Mouse (Mus musculus): ENCODE data around the gene Tmc8. TPM values are rescaled to one million over a fixed set of nuclear protein-coding genes. Genes with fewer than 3 reads are reported as not detected.
"Not testable (repeated sequence)": the region's sequence is repeated elsewhere in the genome, so short reads cannot be mapped to it uniquely, and the experiment has no call there.

The Tmc8 gene
- polyA plus RNA-seq, 1 experiment from 2014 or later, result 4.0 TPM

- Histone ChIP-seq H3K36me3 (peaks cover 26% of the 10 kb centered on the region), H3K27me3 (replicated peaks) (no peaks in the 10 kb centered on the region), H3K4me1 (replicated peaks) (peaks cover 83% of the 10 kb centered on the region), H3K9me3 (replicated peaks) (no peaks in the 10 kb centered on the region), H3K9ac (peak overlapping the region; percentile 89), H3K4me3 (peak overlapping the region; percentile 69), H3K27ac (ENCODE audit: poor library complexity, severe bottlenecking) (peak overlapping the region; percentile 94), H3K4me2 (peak overlapping the region; percentile 92)
- WGBS, result 14% methylated on average over 5 of the region's 5 CpGs
- ATAC-seq (ENCODE audit: insufficient number of reproducible peaks, low FRiP score), result no peak
Measured at GRCm38 (mm10) chr11:117826164-117826563, 44.3 kb downstream of the Tmc8 start.

DNA sequence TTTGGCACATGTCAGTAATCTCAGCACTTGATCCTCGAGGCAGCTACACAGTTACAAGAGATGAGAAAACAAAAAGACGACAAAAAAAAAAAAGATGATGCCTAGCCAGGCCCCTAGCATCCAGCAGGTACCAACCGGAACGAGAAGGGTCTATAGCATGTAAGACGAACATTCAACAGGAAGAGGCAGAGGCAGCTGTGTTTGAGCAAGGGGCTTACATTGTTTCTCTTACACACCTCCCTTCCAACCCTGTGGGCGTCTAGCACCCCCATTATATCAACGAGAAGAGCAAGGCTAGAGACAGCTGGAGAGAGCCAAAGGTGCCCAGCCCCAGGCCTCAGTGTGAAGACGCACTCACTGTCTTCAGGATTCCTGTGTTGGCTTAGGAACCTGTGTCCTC, 45.0 kb downstream of the Tmc8 start:
- no peak overlapping the region; the same call in 1 of the 2 replicates for H3K4me3 ChIP-seq
- peaks cover 84% of the 10 kb centered on the region for H3K4me1 ChIP-seq (replicated peaks)

GRCm38 (mm10) chr11:117827386-117827785, 45.5 kb downstream of the Tmc8 start:
- Histone ChIP-seq H3K27ac (ENCODE audit: poor library complexity, severe bottlenecking) (peak overlapping the region; percentile 97), H3K4me2 (peak overlapping the region; percentile 92), H3K9ac (peak overlapping the region; percentile 61), H3K4me1 (replicated peaks) (peaks cover 87% of the 10 kb centered on the region), H3K4me3 (peak overlapping the region; percentile 7; the same call in 1 of the 2 replicates), H3K36me3 (peaks cover 14% of the 10 kb centered on the region), H3K9me3 (replicated peaks) (no peaks in the 10 kb centered on the region), H3K27me3 (replicated peaks) (no peaks in the 10 kb centered on the region)
- WGBS, result 49% methylated on average over 3 of the region's 3 CpGs
- no peak for ATAC-seq (ENCODE audit: insufficient number of reproducible peaks, low FRiP score)

More for the DNA sequence above, 45.0 kb downstream of the Tmc8 start:
- Histone ChIP-seq H3K27ac (ENCODE audit: poor library complexity, severe bottlenecking) (peak overlapping the region; percentile 94; the same call in 1 of the 2 replicates), H3K27me3 (replicated peaks) (no peaks in the 10 kb centered on the region), H3K4me2 (peak overlapping the region; percentile 92), H3K36me3 (peaks cover 18% of the 10 kb centered on the region), H3K9ac (peak overlapping the region; percentile 61; the same call in 1 of the 2 replicates), H3K9me3 (replicated peaks) (no peaks in the 10 kb centered on the region)
- no peak for ATAC-seq (ENCODE audit: insufficient number of reproducible peaks, low FRiP score)
- 64% methylated on average over 8 of the region's 8 CpGs for WGBS

DNA sequence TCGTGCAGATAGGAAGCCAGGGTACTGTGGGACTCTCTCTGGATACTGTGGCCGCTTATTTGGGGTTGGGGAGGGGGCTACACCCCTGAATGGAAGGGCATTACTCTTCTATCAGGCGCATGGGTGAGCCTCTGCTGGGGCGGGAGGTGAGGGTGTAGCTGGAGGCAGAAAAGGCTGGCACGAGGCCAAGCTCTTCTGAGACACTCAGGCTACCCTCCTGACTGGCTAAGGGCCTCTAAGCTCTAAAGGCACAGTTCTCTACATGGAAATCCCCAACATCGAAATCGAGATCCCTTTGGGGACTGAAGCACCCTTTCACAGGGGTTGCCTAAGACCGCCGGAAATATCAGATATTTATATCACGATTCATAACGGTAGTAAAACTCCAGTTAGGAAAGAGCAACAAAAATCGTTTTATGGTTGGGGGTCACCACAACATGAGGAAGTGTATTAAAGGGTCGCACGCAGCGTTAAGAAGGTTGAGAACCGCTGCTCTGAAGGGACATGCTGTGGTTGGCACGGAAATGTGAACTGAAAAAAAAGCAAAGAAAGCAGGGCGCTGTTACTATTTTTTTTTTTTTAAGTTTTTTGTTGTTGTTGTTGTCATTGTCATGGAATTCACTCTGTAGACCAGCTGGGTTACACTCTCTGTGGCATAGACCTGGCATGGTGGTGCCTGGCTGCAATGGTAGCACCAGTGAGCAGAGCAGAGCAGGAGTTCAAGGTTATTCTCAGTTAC, 46.4 kb downstream of the Tmc8 start:
- H3K27me3 ChIP-seq (replicated peaks), result no peaks in the 10 kb centered on the region
- 0 out of 2 replicates have a peak overlapping the region, but pooled peaks have one; percentile 7 for H3K4me3 ChIP-seq
- peak overlapping the region; percentile 61 for H3K9ac ChIP-seq
- peaks cover 81% of the 10 kb centered on the region for H3K4me1 ChIP-seq (replicated peaks)
- peaks cover 10% of the 10 kb centered on the region for H3K36me3 ChIP-seq
- peak overlapping the region; percentile 92 for H3K4me2 ChIP-seq
- H3K9me3 ChIP-seq (replicated peaks), result no peaks in the 10 kb centered on the region
- peak overlapping the region; percentile 97 for H3K27ac ChIP-seq (ENCODE audit: poor library complexity, severe bottlenecking)
- ATAC-seq (ENCODE audit: insufficient number of reproducible peaks, low FRiP score), result no peak
- WGBS, result 52% methylated on average over 18 of the region's 18 CpGs

DNA sequence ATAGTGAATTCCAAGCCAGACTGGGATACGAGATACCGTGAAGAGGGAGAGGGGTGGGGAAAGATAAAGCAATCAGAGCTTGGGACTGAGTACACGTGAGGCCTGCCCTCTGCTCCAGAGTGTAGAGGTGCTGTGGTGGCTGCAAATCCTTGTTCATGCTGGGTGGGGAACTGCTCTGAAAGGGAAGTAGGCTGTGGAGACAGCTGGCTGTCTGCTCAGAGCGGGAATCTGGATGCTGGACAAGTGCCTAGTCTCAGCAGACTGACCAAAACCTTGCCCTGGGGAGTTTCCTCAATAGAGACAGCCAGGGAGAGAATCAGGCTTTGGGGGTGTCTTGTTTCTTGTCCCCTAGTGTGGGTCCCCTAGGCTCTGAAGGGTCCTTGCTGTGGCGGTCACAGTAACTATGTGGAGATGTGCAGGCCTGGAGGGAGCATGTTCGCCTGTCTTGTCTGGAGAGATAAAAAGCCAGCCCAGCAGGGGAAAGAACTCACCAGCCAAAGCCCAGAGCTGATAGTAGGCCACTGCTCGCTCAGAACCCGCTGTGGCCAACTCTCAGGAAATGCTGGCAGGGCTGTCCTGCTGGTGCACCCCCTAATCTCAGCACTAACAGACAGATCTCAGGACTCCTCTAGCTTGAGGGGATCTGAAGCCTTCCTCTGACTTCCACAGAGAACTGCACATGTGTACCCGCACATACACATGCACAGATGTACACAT, 47.2 kb downstream of the Tmc8 start:
- no peak for ATAC-seq (ENCODE audit: insufficient number of reproducible peaks, low FRiP score)
- Histone ChIP-seq H3K36me3 (peaks cover 4% of the 10 kb centered on the region; the same call in 1 of the 2 replicates), H3K4me2 (peak overlapping the region; percentile 92; the same call in 1 of the 2 replicates), H3K27me3 (replicated peaks) (no peaks in the 10 kb centered on the region), H3K4me1 (replicated peaks) (peaks cover 73% of the 10 kb centered on the region), H3K9me3 (replicated peaks) (no peaks in the 10 kb centered on the region), H3K4me3 (no peak overlapping the region), H3K27ac (ENCODE audit: poor library complexity, severe bottlenecking) (peak overlapping the region; percentile 97), H3K9ac (peak overlapping the region; percentile 21; the same call in 1 of the 2 replicates)
- 9% methylated on average over 9 of the region's 9 CpGs for WGBS

DNA sequence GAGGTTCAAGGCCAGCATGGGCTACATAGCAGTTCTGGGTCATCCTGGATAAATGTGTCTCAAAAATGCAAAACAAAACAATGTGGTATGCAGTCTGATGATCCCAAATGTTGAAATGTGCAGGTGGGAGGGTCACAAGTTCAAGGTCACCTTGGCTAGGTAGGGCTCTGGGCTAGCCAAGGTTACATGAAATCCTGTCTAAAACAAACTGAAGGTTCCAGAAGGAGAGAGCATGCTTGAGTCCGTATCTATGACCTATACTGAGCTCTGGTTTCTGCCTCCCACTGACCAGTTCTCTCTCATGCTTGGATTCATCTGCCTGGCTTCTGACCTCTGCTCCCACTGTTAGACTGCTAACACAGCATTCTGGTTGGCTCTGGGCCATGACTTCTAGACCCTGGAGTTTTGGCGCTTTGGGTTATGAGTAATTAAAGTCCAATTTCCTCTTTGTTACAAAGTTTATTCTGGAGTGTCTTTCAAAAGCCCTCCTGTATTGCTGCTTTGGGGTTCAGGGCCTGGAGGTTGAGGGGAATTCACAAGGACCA, 47.9 kb downstream of the Tmc8 start:
- H3K9ac ChIP-seq, result peak overlapping the region; percentile 33; the same call in 1 of the 2 replicates
- no peak overlapping the region for H3K4me3 ChIP-seq
- H3K4me1 ChIP-seq (replicated peaks), result peaks cover 68% of the 10 kb centered on the region
- peak overlapping the region; percentile 97 for H3K27ac ChIP-seq (ENCODE audit: poor library complexity, severe bottlenecking)
- peaks cover 4% of the 10 kb centered on the region; the same call in 1 of the 2 replicates for H3K36me3 ChIP-seq
- H3K9me3 ChIP-seq (replicated peaks), result no peaks in the 10 kb centered on the region
- ATAC-seq (ENCODE audit: insufficient number of reproducible peaks, low FRiP score), result no peak
- 57% methylated on average over 2 of the region's 2 CpGs for WGBS
- H3K4me2 ChIP-seq, result no peak overlapping the region
- H3K27me3 ChIP-seq (replicated peaks), result no peaks in the 10 kb centered on the region

DNA sequence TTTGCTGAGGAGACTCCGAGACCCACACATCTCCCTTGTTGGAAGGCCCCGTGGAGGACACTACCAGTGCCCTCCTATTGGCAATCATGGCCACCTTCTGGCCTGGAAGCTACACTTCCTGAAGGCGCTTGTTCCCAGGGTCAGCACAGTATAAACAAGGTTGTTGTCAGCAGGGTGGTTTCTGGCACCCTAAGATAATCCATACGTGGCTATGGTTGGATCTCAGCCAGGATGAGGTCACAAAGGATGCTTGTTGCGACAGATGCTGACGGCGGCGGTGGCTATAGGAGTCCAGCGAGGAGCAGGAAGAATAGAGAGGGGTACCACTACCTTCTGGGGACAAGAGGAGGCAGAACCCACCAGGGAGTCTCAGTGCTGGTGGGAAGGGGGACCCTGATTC, 48.5 kb downstream of the Tmc8 start:
- H3K9ac ChIP-seq, result no peak overlapping the region
- peak overlapping the region; percentile 20; the same call in 1 of the 2 replicates for H3K4me2 ChIP-seq
- peaks cover 61% of the 10 kb centered on the region for H3K4me1 ChIP-seq (replicated peaks)

GRCm38 (mm10) chr11:117832086-117832969, 50.5 kb downstream of the Tmc8 start:
- 21% methylated on average over 28 of the region's 28 CpGs for WGBS
- Histone ChIP-seq H3K4me3 (peak overlapping the region; percentile 31), H3K36me3 (peaks cover 4% of the 10 kb centered on the region; the same call in 1 of the 2 replicates), H3K9ac (0 out of 2 replicates have a peak overlapping the region, but pooled peaks have one; percentile 26), H3K9me3 (replicated peaks) (no peaks in the 10 kb centered on the region), H3K4me2 (peak overlapping the region; percentile 59), H3K27ac (ENCODE audit: poor library complexity, severe bottlenecking) (no peak overlapping the region; the same call in 1 of the 2 replicates), H3K4me1 (replicated peaks) (peaks cover 52% of the 10 kb centered on the region), H3K27me3 (replicated peaks) (no peaks in the 10 kb centered on the region)
- peak; percentile 82 for ATAC-seq (ENCODE audit: insufficient number of reproducible peaks, low FRiP score)

More for the DNA sequence above, 48.5 kb downstream of the Tmc8 start:
- H3K36me3 ChIP-seq, result peaks cover 4% of the 10 kb centered on the region; the same call in 1 of the 2 replicates
- no peak overlapping the region for H3K4me3 ChIP-seq
- 47% methylated on average over 9 of the region's 9 CpGs for WGBS
- no peaks in the 10 kb centered on the region for H3K9me3 ChIP-seq (replicated peaks)
- H3K27ac ChIP-seq (ENCODE audit: poor library complexity, severe bottlenecking), result peak overlapping the region; percentile 97
- no peaks in the 10 kb centered on the region for H3K27me3 ChIP-seq (replicated peaks)
- no peak for ATAC-seq (ENCODE audit: insufficient number of reproducible peaks, low FRiP score)

GRCm38 (mm10) chr11:117833509-117833908, 51.6 kb downstream of the Tmc8 start:
- H3K4me1 ChIP-seq (replicated peaks), result peaks cover 44% of the 10 kb centered on the region
- H3K27ac ChIP-seq (ENCODE audit: poor library complexity, severe bottlenecking); H3K4me2 ChIP-seq; H3K36me3 ChIP-seq; H3K27me3 ChIP-seq (replicated peaks); H3K9ac ChIP-seq; H3K4me3 ChIP-seq; H3K9me3 ChIP-seq (replicated peaks); ATAC-seq (ENCODE audit: insufficient number of reproducible peaks, low FRiP score): not testable (repeated sequence)
- 83% methylated on average over 6 of the region's 6 CpGs for WGBS

GRCm38 (mm10) chr11:117834086-117834485, 52.2 kb downstream of the Tmc8 start:
- WGBS, result 85% methylated on average over 8 of the region's 8 CpGs
- Histone ChIP-seq H3K4me3 (no peak overlapping the region), H3K27me3 (replicated peaks) (no peaks in the 10 kb centered on the region), H3K36me3 (peaks cover 4% of the 10 kb centered on the region; the same call in 1 of the 2 replicates), H3K9ac (no peak overlapping the region), H3K9me3 (replicated peaks) (no peaks in the 10 kb centered on the region), H3K4me2 (no peak overlapping the region), H3K4me1 (replicated peaks) (peaks cover 44% of the 10 kb centered on the region), H3K27ac (ENCODE audit: poor library complexity, severe bottlenecking) (no peak overlapping the region)
- ATAC-seq (ENCODE audit: insufficient number of reproducible peaks, low FRiP score), result no peak
